Mouse (Mus musculus) olfactory bulb, adult 2 months (tissue): Measurements from ENCODE around the gene Gucd1. TPM values are rescaled to one million over a fixed set of nuclear protein-coding genes. Genes with fewer than 3 reads are reported as not detected.
A peak's percentile ranks its signal among the peaks of the same experiment; 100 is the strongest.
"Not testable (repeated sequence)": the region's sequence is repeated elsewhere in the genome, so short reads cannot be mapped to it uniquely, and the experiment has no call there.

Experiments
- H3K27ac ChIP-seq: fragments of 200-500 bp; 2 replicates; pipeline ENCODE4 v1.5.1; 2012; ENCODE audit warnings: low read depth, low read length; ENCODE audit not compliant: insufficient read depth
- H3K4me1 ChIP-seq: fragments of 200-500 bp; 2 replicates; pipeline ENCODE4 v1.6.1; 2012; ENCODE audit warnings: low read length; ENCODE audit not compliant: control insufficient read depth, insufficient read depth
- H3K4me3 ChIP-seq: fragments of 200-500 bp; 2 replicates; pipeline ENCODE4 v1.5.1; 2012; ENCODE audit warnings: mild to moderate bottlenecking, low read depth, low read length, moderate library complexity; ENCODE audit not compliant: insufficient read depth
- CTCF ChIP-seq: fragments of 200-500 bp; IDR thresholded peaks from 2 replicates; pipeline ENCODE4 v1.5.1; 2012; ENCODE audit warnings: low read depth, mild to moderate bottlenecking, low read length, moderate library complexity; ENCODE audit not compliant: insufficient read depth
- POLR2A ChIP-seq: fragments of 200-500 bp; IDR thresholded peaks from 2 replicates; pipeline ENCODE4 v1.6.1; 2012; ENCODE audit warnings: mild to moderate bottlenecking, low read depth, low read length, moderate library complexity; ENCODE audit not compliant: insufficient read depth
- WGBS: fragments of 180-500 bp; shearing (Covaris S2); methylation state at CpG from one replicate; pipeline ENCODE4 v1.1.7; 2018; 5-methylcytosine and 5-hydroxymethylcytosine counted together
- polyA plus RNA-seq: library from polyadenylated mRNA; stranded (reverse); fragments of >200 nt; gene quantifications from 2 replicates; pipeline ENCODE4 v1.2.4, GENCODE M21; 2012; ENCODE audit warnings: low replicate concordance; ENCODE audit not compliant: missing spikeins, insufficient read depth, insufficient read length

Gucd1 gene
- polyA plus RNA-seq, 1 experiment: not detected

DNA sequence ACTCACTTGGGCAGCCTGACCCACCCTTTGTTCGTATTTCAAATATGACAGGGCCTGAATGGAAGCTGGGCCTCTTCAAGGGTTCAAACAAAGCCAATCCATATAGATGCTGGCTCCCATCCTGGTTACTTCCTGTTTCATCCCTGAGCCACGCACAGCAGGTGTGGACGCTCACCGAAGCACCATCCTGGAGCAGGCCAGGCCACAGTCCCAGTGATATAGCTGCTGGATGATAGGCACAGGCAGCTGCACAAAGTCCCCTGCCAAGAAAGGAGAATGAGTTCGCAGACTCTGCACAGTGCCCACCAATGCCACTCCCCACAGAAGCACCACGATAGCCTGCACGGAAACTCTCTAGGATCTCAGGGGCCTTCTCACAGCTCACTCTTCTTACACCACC lies 5.9 kb downstream of the Gucd1 start:
- no peak overlapping the region for H3K27ac ChIP-seq
- TF ChIP-seq POLR2A: no peak
- TF ChIP-seq CTCF: no peak
- no peak overlapping the region for H3K4me3 ChIP-seq
- WGBS: 89% methylated on average over 7 of the region's 7 CpGs
- H3K4me1 ChIP-seq: no peaks in the 10 kb centered on the region

DNA sequence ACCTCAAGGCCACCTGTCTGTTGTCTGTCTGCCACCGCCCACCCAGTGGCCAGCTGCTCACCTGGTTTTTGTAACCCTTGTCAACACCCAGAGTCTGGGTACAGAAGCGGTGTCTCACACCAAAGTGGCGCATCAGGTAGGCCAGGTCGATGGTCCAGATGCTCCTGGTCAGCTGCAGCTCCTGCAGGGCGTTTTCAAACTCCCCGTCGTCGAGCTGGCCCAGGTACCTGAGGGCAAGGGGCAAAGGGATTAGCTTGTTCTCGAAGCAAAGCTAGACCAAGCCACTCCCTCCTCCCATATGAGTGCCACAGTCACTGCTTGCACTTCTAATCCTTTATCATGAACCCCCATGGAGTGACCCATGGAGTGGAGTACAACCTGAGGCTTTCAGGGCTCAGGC lies 6.7 kb downstream of the Gucd1 start:
- Histone ChIP-seq H3K4me3 (no peak overlapping the region), H3K27ac (no peak overlapping the region), H3K4me1 (no peaks in the 10 kb centered on the region)
- TF ChIP-seq POLR2A: no peak
- no peak for TF ChIP-seq CTCF
- 93% methylated on average over 9 of the region's 9 CpGs for WGBS

DNA sequence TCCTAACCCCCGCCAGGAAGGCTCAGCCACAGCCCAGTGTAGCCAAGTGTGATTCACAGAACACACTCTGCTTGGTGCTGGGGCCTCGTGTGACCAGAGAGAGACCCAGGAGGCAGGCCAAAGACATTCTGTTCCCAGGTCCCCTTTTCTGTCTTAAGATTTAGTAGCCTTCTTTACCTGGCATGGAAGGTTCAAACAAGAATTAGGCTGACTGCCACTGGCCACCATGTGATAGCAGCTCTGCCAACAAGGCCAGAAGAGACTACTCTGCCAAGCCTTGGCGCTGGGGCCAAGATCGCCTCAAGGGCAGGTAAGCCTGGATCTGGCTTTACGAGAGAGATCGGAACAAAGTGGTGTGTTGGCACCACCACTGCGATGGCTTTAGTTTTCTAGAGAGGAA lies 7.3 kb downstream of the Gucd1 start:
- no peak overlapping the region for H3K27ac ChIP-seq
- H3K4me1 ChIP-seq: no peaks in the 10 kb centered on the region
- no peak for TF ChIP-seq POLR2A
- peak; percentile 16; the same call in 1 of the 2 replicates for TF ChIP-seq CTCF
- no peak overlapping the region for H3K4me3 ChIP-seq
- WGBS: 70% methylated on average over 7 of the region's 7 CpGs

DNA sequence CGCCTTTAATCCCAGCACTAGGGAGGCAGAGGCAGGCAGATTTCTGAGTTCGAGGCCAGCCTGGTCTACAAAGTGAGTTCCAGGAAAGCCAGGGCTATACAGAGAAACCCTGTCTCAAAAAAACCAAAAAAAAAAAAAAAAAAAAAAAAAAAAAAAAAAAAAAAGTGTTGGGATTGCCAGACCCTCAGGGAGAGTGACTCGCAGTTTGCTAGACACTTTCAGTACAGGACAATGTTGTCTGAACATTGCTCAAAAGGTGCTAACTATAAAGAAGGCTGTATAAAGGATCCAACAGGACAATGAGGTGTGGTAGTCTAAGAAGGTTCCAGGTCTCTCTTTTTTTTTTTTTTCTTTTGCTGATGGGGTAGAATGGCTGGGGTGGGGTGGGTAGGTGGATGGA lies 11.8 kb downstream of the Gucd1 start:
- not testable (repeated sequence) for H3K4me1 ChIP-seq, H3K4me3 ChIP-seq, H3K27ac ChIP-seq
- 97% methylated on average over 3 of the region's 3 CpGs for WGBS

DNA sequence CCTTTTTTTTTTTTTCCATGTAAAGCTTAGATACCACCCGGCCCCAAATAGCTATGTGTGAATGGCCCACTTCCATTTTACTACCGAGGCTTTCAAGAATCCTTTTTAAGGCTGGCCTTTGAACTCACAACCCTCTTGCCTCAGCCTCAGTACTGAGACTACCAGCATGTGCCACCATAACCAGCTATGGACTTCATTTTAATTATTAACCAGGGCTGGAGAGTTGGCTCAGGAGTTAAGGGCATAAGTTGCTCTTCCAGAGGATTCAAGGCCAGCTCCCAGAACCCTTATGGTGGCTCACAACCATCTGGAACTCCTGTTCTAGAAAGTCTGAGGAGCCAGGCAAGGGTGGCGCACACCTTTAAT lies 12.7 kb downstream of the Gucd1 start:
- 79% methylated on average over 3 of the region's 3 CpGs for WGBS
- TF ChIP-seq CTCF (no peak), POLR2A (no peak)
- no peak overlapping the region for H3K27ac ChIP-seq
- H3K4me1 ChIP-seq: no peaks in the 10 kb centered on the region
- no peak overlapping the region for H3K4me3 ChIP-seq

DNA sequence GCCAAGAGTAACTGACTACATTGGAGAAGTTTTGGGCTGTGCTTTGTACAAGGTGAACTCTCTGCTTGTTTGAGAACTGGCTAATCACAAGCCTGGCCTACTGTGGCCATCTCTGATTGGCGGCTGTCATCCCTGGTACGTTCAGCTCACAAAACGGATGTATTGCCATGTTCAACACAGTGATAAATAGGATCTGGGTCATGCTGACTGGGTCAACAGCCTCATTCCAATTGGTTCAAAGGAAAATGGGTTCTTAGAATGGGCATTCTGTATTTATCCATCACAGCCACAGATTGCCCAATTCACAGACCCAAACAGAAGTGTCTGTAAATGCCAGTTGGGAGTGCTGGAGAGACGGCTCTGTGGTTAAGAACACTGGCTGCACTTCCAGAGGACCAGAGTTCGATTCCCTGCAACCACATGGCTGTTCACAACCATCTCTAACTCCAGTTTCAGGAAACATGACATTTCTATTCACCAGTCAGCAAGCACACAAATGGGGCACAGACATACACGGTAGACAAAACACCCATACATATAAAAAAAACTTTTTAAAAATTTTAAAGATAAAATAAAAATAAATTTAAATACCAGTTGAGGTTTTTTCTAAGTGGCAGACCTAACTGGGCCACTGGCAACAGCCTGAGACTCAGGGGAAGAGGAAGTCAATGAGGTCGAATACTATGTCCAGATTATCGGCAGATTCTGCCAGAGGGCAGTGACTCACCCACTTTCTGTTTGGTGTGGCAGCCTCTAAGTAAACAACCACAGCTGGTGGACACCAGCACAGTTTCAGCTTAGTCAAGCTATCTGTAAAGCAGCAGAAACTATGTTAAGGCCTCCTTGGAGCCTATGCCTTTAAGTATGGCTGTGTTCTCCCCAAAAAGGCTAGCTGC lies 13.3 kb downstream of the Gucd1 start:
- no peak overlapping the region for H3K4me3 ChIP-seq
- no peaks in the 10 kb centered on the region for H3K4me1 ChIP-seq
- 86% methylated on average over 8 of the region's 8 CpGs for WGBS
- no peak for TF ChIP-seq CTCF
- TF ChIP-seq POLR2A: no peak
- H3K27ac ChIP-seq: no peak overlapping the region

DNA sequence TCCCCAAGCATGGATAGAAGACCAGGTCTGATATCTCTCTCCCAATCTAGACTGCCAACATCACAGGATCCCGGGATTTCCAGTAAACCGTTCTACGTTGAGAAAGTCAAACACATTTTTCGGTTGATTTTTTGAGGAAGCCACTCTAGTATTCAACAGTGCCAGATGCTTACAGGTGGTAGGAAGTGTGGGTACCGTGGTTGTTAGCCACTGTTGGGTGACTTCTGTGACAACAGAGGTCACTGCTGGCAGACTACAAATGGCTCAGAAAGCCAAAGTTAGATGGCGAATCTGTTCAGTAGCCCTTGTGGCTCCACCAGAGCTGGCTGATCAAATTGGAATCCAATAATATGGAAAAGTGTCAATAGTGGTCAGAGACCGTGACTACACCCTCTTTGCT lies 14.1 kb downstream of the Gucd1 start:
- WGBS: 96% methylated on average over 7 of the region's 7 CpGs
- Histone ChIP-seq H3K27ac (no peak overlapping the region), H3K4me3 (no peak overlapping the region), H3K4me1 (no peaks in the 10 kb centered on the region)
- TF ChIP-seq POLR2A (no peak), CTCF (no peak)

DNA sequence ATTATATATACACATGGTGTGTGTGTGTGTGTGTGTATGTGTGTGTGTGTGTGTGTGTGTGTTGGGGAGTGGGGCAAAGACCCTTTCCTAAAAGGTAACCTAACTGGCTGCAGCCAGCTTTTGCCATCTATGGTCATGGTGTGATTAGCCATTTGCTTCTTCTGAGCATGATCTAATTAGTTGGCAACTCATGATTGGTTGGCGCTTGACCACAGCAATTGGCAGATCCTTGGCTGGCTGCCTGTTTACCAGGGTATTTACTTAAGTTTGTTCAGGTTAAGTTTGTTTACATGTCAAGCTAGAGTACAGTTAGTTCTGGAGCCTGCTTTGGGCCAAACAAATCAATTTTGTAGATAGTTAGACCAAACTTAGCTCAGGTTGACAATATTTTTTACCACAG lies 16.1 kb downstream of the Gucd1 start:
- Histone ChIP-seq H3K4me1 (no peaks in the 10 kb centered on the region), H3K4me3 (no peak overlapping the region), H3K27ac (no peak overlapping the region)
- no peak for TF ChIP-seq CTCF
- TF ChIP-seq POLR2A: no peak
- 90% methylated on average over 1 of the region's 1 CpGs for WGBS

DNA sequence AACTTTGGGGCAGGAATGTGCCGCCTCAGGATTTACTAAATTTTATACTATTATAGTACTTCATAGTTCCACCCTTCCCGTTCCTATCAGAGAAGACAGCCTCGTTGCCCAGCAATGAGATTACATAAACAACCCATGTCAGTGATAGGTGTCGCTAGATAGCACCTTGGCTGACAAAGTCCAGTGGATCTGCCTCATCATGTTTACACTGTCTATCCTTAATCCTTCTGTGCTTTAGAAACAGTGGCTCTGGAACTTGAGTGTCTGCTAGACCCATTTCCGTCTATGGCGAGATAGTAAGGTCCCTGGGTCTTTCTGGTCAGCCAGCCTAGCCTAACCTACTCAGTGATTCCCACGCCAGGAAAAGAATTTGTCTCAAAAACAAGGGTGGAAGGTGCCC lies 17.4 kb downstream of the Gucd1 start:
- 81% methylated on average over 7 of the region's 7 CpGs for WGBS
- no peak overlapping the region for H3K4me3 ChIP-seq
- no peak for TF ChIP-seq POLR2A
- no peak for TF ChIP-seq CTCF
- no peak overlapping the region for H3K27ac ChIP-seq
- no peaks in the 10 kb centered on the region for H3K4me1 ChIP-seq
